Mouse (Mus musculus): ENCODE measurements around the gene Hist1h3c. TPM values are rescaled to one million over a fixed set of nuclear protein-coding genes. Genes with fewer than 3 reads are reported as not detected.

The Hist1h3c gene
- total and polyA plus RNA-seq, 3 experiments: 8.6 to 759 (median 437) TPM

GRCm38 (mm10) chr13:23740256-23740840, 5.1 kb downstream of the Hist1h3c start:
- Histone ChIP-seq H3K4me3 (ENCODE audit: low read depth, low read length) (peak overlapping the region; percentile 71), H3K27me3 (ENCODE audit: insufficient read depth, low read length) (no peaks in the 10 kb centered on the region), H3K9me3 (replicated peaks) (no peaks in the 10 kb centered on the region), H3K36me3 (replicated peaks) (no peaks in the 10 kb centered on the region), H3K4me1 (ENCODE audit: insufficient read depth, low read depth, low read length) (peaks cover 24% of the 10 kb centered on the region)
- TF ChIP-seq GATA1 (IDR thresholded peaks at IDR 0.05; ENCODE audit: borderline replicate concordance, low read length) (no peak), TAL1 (conservative IDR thresholded peaks at IDR 0.05; ENCODE audit: low read depth, low read length) (no peak), POLR2AphosphoS5 (IDR thresholded peaks at IDR 0.05; ENCODE audit: insufficient replicate concordance, low read depth, low read length) (peak; percentile 19; the same call in 1 of the 2 replicates)
- no peak for ATAC-seq (ENCODE audit: extremely low read depth, insufficient number of reproducible peaks, low FRiP score, poor library complexity, severe bottlenecking)
- DNase-seq (ENCODE audit: low spot score): no peak

GRCm38 (mm10) chr13:23739922-23740252, 5.5 kb downstream of the Hist1h3c start:
- Histone ChIP-seq H3K9me3 (replicated peaks) (no peaks in the 10 kb centered on the region), H3K27me3 (ENCODE audit: insufficient read depth, low read length) (no peaks in the 10 kb centered on the region), H3K4me1 (ENCODE audit: insufficient read depth, low read depth, low read length) (peaks cover 24% of the 10 kb centered on the region), H3K36me3 (replicated peaks) (no peaks in the 10 kb centered on the region), H3K4me3 (ENCODE audit: low read depth, low read length) (peak overlapping the region; percentile 71)
- ATAC-seq (ENCODE audit: extremely low read depth, insufficient number of reproducible peaks, low FRiP score, poor library complexity, severe bottlenecking) (no peak), DNase-seq (ENCODE audit: low spot score) (no peak)
- peak; percentile 55 for TF ChIP-seq POLR2AphosphoS5 (IDR thresholded peaks at IDR 0.05; ENCODE audit: insufficient replicate concordance, low read depth, low read length)
- TF ChIP-seq GATA2 (IDR thresholded peaks at IDR 0.05; ENCODE audit: borderline replicate concordance, low read depth, low read length): no peak
- TF ChIP-seq CTCF (IDR thresholded peaks at IDR 0.05; ENCODE audit: low read depth, low read length): no peak
- no peak for TF ChIP-seq TAL1 (conservative IDR thresholded peaks at IDR 0.05; ENCODE audit: low read depth, low read length)
- no peak for TF ChIP-seq GATA1 (IDR thresholded peaks at IDR 0.05; ENCODE audit: borderline replicate concordance, low read length)

GRCm38 (mm10) chr13:23739069-23739921, 6.1 kb downstream of the Hist1h3c start:
- H3K9me3 ChIP-seq (replicated peaks): no peaks in the 10 kb centered on the region
- peak overlapping the region; percentile 71 for H3K4me3 ChIP-seq (ENCODE audit: low read depth, low read length)
- ATAC-seq (ENCODE audit: extremely low read depth, insufficient number of reproducible peaks, low FRiP score, poor library complexity, severe bottlenecking) (peak; percentile 75), DNase-seq (ENCODE audit: low spot score) (peak; percentile 67)
- no peaks in the 10 kb centered on the region for H3K36me3 ChIP-seq (replicated peaks)
- H3K27me3 ChIP-seq (ENCODE audit: insufficient read depth, low read length): no peaks in the 10 kb centered on the region
- peaks cover 24% of the 10 kb centered on the region for H3K4me1 ChIP-seq (ENCODE audit: insufficient read depth, low read depth, low read length)
- TF ChIP-seq GATA2 (IDR thresholded peaks at IDR 0.05; ENCODE audit: borderline replicate concordance, low read depth, low read length) (no peak), POLR2AphosphoS5 (IDR thresholded peaks at IDR 0.05; ENCODE audit: insufficient replicate concordance, low read depth, low read length) (peak; percentile 99; the same call in 1 of the 2 replicates)

- ATAC-seq (ENCODE audit: extremely low read depth, insufficient number of reproducible peaks, low FRiP score, poor library complexity, severe bottlenecking) (peak; percentile 69), DNase-seq (ENCODE audit: low spot score) (peak; percentile 84)
- TF ChIP-seq CTCF (IDR thresholded peaks at IDR 0.05; ENCODE audit: low read depth, low read length) (no peak), POLR2AphosphoS5 (IDR thresholded peaks at IDR 0.05; ENCODE audit: insufficient replicate concordance, low read depth, low read length) (peak; percentile 70; the same call in 1 of the 2 replicates)
These were observed 6.7 kb downstream of the Hist1h3c start, which contains the start of gene Hist1h1c for GRCm38 (mm10) chr13:23738677-23739068. TSS of gene Hist1h1c (plus strand) at chr13:23738808.

GRCm38 (mm10) chr13:23738041-23738440, 7.4 kb downstream of the Hist1h3c start:
- no peaks in the 10 kb centered on the region for H3K27me3 ChIP-seq (ENCODE audit: insufficient read depth, low read length)
- peaks cover 18% of the 10 kb centered on the region for H3K4me1 ChIP-seq (ENCODE audit: insufficient read depth, low read depth, low read length)
- ATAC-seq (ENCODE audit: extremely low read depth, insufficient number of reproducible peaks, low FRiP score, poor library complexity, severe bottlenecking): no peak
- H3K4me3 ChIP-seq (ENCODE audit: low read depth, low read length): peak overlapping the region; percentile 71; the same call in 1 of the 2 replicates
- no peak for TF ChIP-seq TAL1 (conservative IDR thresholded peaks at IDR 0.05; ENCODE audit: low read depth, low read length)
- no peak for TF ChIP-seq GATA1 (IDR thresholded peaks at IDR 0.05; ENCODE audit: borderline replicate concordance, low read length)
- TF ChIP-seq POLR2AphosphoS5 (IDR thresholded peaks at IDR 0.05; ENCODE audit: insufficient replicate concordance, low read depth, low read length): no peak
- no peak for TF ChIP-seq CTCF (IDR thresholded peaks at IDR 0.05; ENCODE audit: low read depth, low read length)
- TF ChIP-seq GATA2 (IDR thresholded peaks at IDR 0.05; ENCODE audit: borderline replicate concordance, low read depth, low read length): no peak
- no peak for DNase-seq (ENCODE audit: low spot score)
- no peaks in the 10 kb centered on the region for H3K9me3 ChIP-seq (replicated peaks)
- H3K36me3 ChIP-seq (replicated peaks): no peaks in the 10 kb centered on the region

More at GRCm38 (mm10) chr13:23738677-23739068, 6.7 kb downstream of the Hist1h3c start, which contains the start of gene Hist1h1c:
- no peaks in the 10 kb centered on the region for H3K27me3 ChIP-seq (ENCODE audit: insufficient read depth, low read length)
- H3K4me3 ChIP-seq (ENCODE audit: low read depth, low read length): peak within 1 kb of the TSS; percentile 71
- no peaks in the 10 kb centered on the region for H3K36me3 ChIP-seq (replicated peaks)
- H3K4me1 ChIP-seq (ENCODE audit: insufficient read depth, low read depth, low read length): peaks cover 21% of the 10 kb centered on the region
- H3K9me3 ChIP-seq (replicated peaks): no peaks in the 10 kb centered on the region

GRCm38 (mm10) chr13:23737091-23737490, 8.3 kb downstream of the Hist1h3c start:
- no peak for DNase-seq (ENCODE audit: low spot score)
- no peaks in the 10 kb centered on the region for H3K27me3 ChIP-seq (ENCODE audit: insufficient read depth, low read length)
- H3K9me3 ChIP-seq (replicated peaks): no peaks in the 10 kb centered on the region
- TF ChIP-seq TAL1 (conservative IDR thresholded peaks at IDR 0.05; ENCODE audit: low read depth, low read length) (no peak), POLR2AphosphoS5 (IDR thresholded peaks at IDR 0.05; ENCODE audit: insufficient replicate concordance, low read depth, low read length) (no peak), GATA1 (IDR thresholded peaks at IDR 0.05; ENCODE audit: borderline replicate concordance, low read length) (no peak), GATA2 (IDR thresholded peaks at IDR 0.05; ENCODE audit: borderline replicate concordance, low read depth, low read length) (no peak), CTCF (IDR thresholded peaks at IDR 0.05; ENCODE audit: low read depth, low read length) (no peak)
- no peak for ATAC-seq (ENCODE audit: extremely low read depth, insufficient number of reproducible peaks, low FRiP score, poor library complexity, severe bottlenecking)
- H3K4me3 ChIP-seq (ENCODE audit: low read depth, low read length): no peak overlapping the region
- peaks cover 14% of the 10 kb centered on the region for H3K4me1 ChIP-seq (ENCODE audit: insufficient read depth, low read depth, low read length)
- H3K36me3 ChIP-seq (replicated peaks): no peaks in the 10 kb centered on the region
